Mouse (Mus musculus) liver, adult 2 months (tissue): ENCODE measurements at regions not wholly inside any gene's neighbourhood (a gene's known extent, or its start where the extent isn't known, plus 50 kb on each side); places are given as distances from the start of the nearest gene placed in this dataset.

Experiments
- DNase-seq: peaks from one replicate; pipeline ENCODE4 v3.0.0-alpha.2; 2011; ENCODE audit warnings: low read depth, low spot score; ENCODE audit errors: extremely low read depth
- H3K27ac ChIP-seq: fragments of 200-500 bp; replicated peaks from 2 replicates; pipeline ENCODE4 v1.5.1; 2012; ENCODE audit warnings: low read depth, mild to moderate bottlenecking, control low read depth, inconsistent platforms, low read length; ENCODE audit not compliant: insufficient read depth
- H3K27me3 ChIP-seq: fragments of 200-500 bp; 2 replicates; pipeline ENCODE4 v1.6.1; 2012; ENCODE audit warnings: mild to moderate bottlenecking, moderate library complexity, low read length, inconsistent platforms; ENCODE audit not compliant: control insufficient read depth, insufficient read depth
- H3K36me3 ChIP-seq: fragments of 200-500 bp; 2 replicates; pipeline ENCODE4 v1.6.1; 2012; ENCODE audit warnings: low read length, inconsistent platforms; ENCODE audit not compliant: control insufficient read depth, insufficient read depth
- H3K4me1 ChIP-seq: fragments of 200-500 bp; 2 replicates; pipeline ENCODE4 v1.6.1; 2011; ENCODE audit warnings: low read length; ENCODE audit not compliant: control insufficient read depth, insufficient read depth
- H3K4me3 ChIP-seq: fragments of 200-500 bp; 2 replicates; pipeline ENCODE4 v1.5.1; 2011; ENCODE audit warnings: low read depth, mild to moderate bottlenecking, control low read depth, low read length, moderate library complexity; ENCODE audit not compliant: insufficient read depth
- H3K79me2 ChIP-seq: fragments of 200-500 bp; 2 replicates; pipeline ENCODE4 v1.6.1; 2012; ENCODE audit warnings: inconsistent platforms, mild to moderate bottlenecking, low read length, moderate library complexity; ENCODE audit not compliant: control insufficient read depth, insufficient read depth
- H3K9ac ChIP-seq: fragments of 200-500 bp; 2 replicates; pipeline ENCODE4 v1.6.1; 2012; ENCODE audit warnings: low read depth, mild to moderate bottlenecking, control low read depth, inconsistent platforms, low read length
- CTCF ChIP-seq: fragments of 200-500 bp; IDR thresholded peaks from 2 replicates; pipeline ENCODE4 v1.5.1; 2011; ENCODE audit warnings: low read depth, low read length, control low read depth
- POLR2A ChIP-seq: fragments of 200-500 bp; IDR thresholded peaks from 2 replicates; pipeline ENCODE4 v1.6.1; 2011; ENCODE audit warnings: low read length, control low read depth; ENCODE audit not compliant: insufficient read depth; ENCODE audit errors: extremely low read depth
- WGBS: fragments of 180-500 bp; shearing (Covaris S2); methylation state at CpG from one replicate; pipeline ENCODE4 v1.1.7; 2018; 5-methylcytosine and 5-hydroxymethylcytosine counted together

DNA sequence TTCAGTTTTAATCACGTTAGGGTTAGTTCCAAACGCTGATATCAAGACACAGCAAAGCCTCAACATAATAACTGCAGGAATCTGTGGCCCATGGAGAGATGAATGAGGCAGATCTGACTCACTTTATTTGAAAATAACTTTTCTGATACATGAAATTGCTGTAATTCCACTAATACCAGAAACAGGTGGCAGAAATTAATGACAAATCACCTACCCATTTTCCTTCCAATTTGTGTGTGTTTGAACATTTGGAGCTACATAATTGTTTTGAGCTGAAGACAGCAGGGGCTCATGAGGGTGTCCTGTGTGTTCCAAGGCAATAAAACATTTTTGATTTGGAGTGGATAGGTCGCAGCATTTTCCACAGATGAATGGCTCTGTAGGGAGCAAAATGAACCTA lies 254.2 kb upstream of the Zc3h12c start:
- Histone ChIP-seq H3K27ac (no peak overlapping the region), H3K4me3 (no peak overlapping the region), H3K27me3 (no peaks in the 10 kb centered on the region), H3K4me1 (no peaks in the 10 kb centered on the region), H3K36me3 (no peaks in the 10 kb centered on the region), H3K79me2 (no peaks in the 10 kb centered on the region), H3K9ac (no peak overlapping the region)
- no peak for TF ChIP-seq CTCF
- no peak for TF ChIP-seq POLR2A
- DNase-seq: no peak
- WGBS: 70% methylated on average over 3 of the region's 3 CpGs

DNA sequence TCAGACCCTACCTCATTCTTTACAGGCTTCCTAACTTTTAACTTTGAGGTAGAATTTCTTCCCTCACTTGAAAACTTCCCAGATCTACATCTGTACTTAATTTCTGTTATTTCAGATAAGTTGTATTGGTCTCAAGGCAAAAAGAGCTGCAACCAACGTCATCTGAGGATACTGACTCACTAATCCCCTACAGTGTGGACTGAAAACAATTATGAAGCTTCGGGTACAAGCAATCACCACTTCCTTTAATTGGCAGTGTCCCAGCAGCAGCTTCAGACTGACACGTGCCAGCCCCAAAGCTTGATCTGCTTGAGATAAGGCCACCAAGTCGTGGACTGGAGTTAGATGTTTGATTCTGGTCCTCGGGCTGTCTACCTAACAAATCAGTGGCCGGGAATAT lies 247.3 kb upstream of the Zc3h12c start:
- Histone ChIP-seq H3K9ac (no peak overlapping the region), H3K4me3 (no peak overlapping the region), H3K36me3 (no peaks in the 10 kb centered on the region), H3K27me3 (no peaks in the 10 kb centered on the region), H3K4me1 (no peaks in the 10 kb centered on the region), H3K79me2 (no peaks in the 10 kb centered on the region), H3K27ac (no peak overlapping the region)
- DNase-seq: no peak
- WGBS: 59% methylated on average over 6 of the region's 6 CpGs
- TF ChIP-seq CTCF: no peak
- no peak for TF ChIP-seq POLR2A

DNA sequence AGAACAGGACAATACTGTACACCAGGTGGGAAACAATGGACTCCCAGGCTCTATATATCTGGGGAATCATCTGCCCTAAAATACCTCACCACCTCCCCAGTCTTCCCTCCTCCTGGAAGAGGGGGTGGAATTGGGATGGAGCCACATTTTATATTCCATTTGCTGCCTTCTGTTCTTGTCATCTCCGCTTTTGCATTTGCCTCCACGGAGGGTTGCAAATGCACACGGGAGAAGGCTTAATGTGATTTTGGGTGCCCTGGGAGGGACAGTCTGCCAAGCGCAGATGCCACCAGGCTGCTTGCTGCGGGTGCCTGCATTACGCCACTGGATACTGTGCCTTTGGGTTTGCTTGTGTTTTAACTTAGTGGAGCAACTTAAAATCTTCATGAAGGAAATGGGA lies 239.5 kb upstream of the Zc3h12c start:
- no peak for DNase-seq
- H3K36me3 ChIP-seq: no peaks in the 10 kb centered on the region
- H3K27me3 ChIP-seq: no peaks in the 10 kb centered on the region
- H3K9ac ChIP-seq: no peak overlapping the region
- H3K4me3 ChIP-seq: no peak overlapping the region
- no peaks in the 10 kb centered on the region for H3K79me2 ChIP-seq
- no peak overlapping the region for H3K27ac ChIP-seq
- WGBS: 90% methylated on average over 6 of the region's 6 CpGs
- no peaks in the 10 kb centered on the region for H3K4me1 ChIP-seq
- TF ChIP-seq POLR2A (no peak), CTCF (no peak)

DNA sequence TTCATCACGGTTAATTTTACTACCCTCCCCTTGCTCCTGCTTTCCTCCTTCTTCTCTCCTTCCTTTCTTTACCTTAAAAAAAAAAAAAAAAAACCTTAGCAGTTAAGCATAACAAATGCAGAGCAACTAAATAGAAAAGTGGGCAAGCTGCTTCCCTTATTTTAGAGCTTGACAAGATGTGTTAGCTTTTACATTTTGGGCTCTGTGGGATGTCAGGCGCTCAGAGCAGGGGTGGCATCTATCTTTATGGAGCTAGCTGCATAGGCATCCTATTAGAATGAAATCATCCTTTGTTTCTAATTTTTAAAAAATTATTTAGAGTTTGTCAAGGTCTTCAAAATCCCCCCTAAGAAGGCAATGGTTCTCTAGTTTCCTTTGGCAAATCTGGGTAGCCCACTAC lies 234.1 kb upstream of the Zc3h12c start:
- TF ChIP-seq POLR2A (no peak), CTCF (no peak)
- no peak overlapping the region for H3K4me3 ChIP-seq
- WGBS: 79% methylated on average over 2 of the region's 2 CpGs
- no peaks in the 10 kb centered on the region for H3K79me2 ChIP-seq
- H3K27ac ChIP-seq: no peak overlapping the region
- no peak for DNase-seq
- no peaks in the 10 kb centered on the region for H3K36me3 ChIP-seq
- H3K27me3 ChIP-seq: no peaks in the 10 kb centered on the region
- no peak overlapping the region for H3K9ac ChIP-seq
- H3K4me1 ChIP-seq: no peaks in the 10 kb centered on the region

DNA sequence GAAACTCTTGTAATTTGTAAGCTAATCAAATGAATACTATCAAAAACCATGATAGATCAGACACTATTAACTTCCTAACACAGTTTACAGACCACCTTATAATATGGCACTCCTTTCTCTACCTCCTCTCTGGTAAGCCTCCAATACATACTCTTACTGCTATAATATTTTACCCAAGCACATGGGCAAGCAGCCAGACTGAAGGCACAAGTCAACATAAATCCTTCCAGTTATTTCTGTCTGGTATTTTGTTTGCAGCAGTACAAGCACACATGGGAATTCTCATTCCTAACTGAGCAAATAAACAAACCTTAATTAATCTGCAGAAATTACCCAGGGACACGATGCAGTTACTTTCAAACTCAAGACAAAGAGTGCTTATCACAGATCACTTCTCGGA lies 210.7 kb upstream of the Zc3h12c start:
- no peak for TF ChIP-seq POLR2A
- no peak for TF ChIP-seq CTCF
- Histone ChIP-seq H3K4me3 (no peak overlapping the region), H3K9ac (no peak overlapping the region), H3K36me3 (no peaks in the 10 kb centered on the region), H3K79me2 (no peaks in the 10 kb centered on the region), H3K27me3 (no peaks in the 10 kb centered on the region), H3K27ac (no peak overlapping the region), H3K4me1 (no peaks in the 10 kb centered on the region)
- DNase-seq: no peak
- WGBS: 73% methylated on average over 2 of the region's 2 CpGs

DNA sequence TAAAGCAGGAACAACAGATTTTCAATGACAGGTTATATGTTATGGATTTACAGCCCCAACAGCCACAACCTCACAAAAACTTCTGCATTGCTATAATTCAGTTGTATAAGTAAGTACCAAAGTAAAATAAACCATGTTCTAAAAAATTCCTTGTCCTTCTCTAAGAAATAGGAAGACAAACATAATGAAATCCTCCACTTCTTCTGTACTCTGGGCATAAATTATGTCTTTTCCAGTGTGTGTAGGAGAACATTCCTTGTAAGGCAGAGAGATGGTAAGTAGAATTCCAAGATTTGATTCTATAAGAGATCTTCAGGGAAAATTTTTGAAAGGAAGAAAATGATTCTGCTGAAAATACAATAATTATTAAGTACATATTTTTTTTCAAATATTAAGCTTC lies 209.4 kb upstream of the Zc3h12c start:
- no peak for DNase-seq
- no peaks in the 10 kb centered on the region for H3K27me3 ChIP-seq
- H3K36me3 ChIP-seq: no peaks in the 10 kb centered on the region
- no peak overlapping the region for H3K27ac ChIP-seq
- H3K4me3 ChIP-seq: no peak overlapping the region
- H3K79me2 ChIP-seq: no peaks in the 10 kb centered on the region
- no peak overlapping the region for H3K9ac ChIP-seq
- H3K4me1 ChIP-seq: no peaks in the 10 kb centered on the region
- TF ChIP-seq CTCF: no peak
- no peak for TF ChIP-seq POLR2A
